Mouse (Mus musculus): Measurements from ENCODE around the gene Gm6583. TPM values are rescaled to one million over a fixed set of nuclear protein-coding genes. Genes with fewer than 3 reads are reported as not detected.
"Not testable (repeated sequence)": the region's sequence is repeated elsewhere in the genome, so short reads cannot be mapped to it uniquely, and the experiment has no call there.

Gm6583 gene
- polyA plus RNA-seq, 1 experiment from 2014 or later = 0.13 TPM

GRCm38 (mm10) chr5:112325546-112326445 is 30.0 kb downstream of the Gm6583 start, which contains the start of gene Tfip11:
Tfip11 (plus strand) TSS chr5:112326358.
- peak within 1 kb of the TSS; percentile 78 for H3K27ac ChIP-seq (replicated peaks; ENCODE audit: low read depth, low read length)
- H3K4me3 ChIP-seq (ENCODE audit: low read depth, low read length) = peak within 1 kb of the TSS; percentile 91
- ATAC-seq (ENCODE audit: low read depth) = peak; percentile 89
- H3K27me3 ChIP-seq (replicated peaks; ENCODE audit: control insufficient read depth, insufficient read depth, low read length) = no peaks in the 10 kb centered on the region
- no peaks in the 10 kb centered on the region for H3K9me3 ChIP-seq (ENCODE audit: control insufficient read depth, low read length)
- peak within 1 kb of the TSS; percentile 76 for H3K9ac ChIP-seq (ENCODE audit: low read depth, low read length)
- WGBS = 9% methylated on average over 47 of the region's 48 CpGs
- peaks cover 26% of the 10 kb centered on the region for H3K36me3 ChIP-seq (ENCODE audit: control insufficient read depth, insufficient read depth, low read length)
- peak; percentile 96 for DNase-seq (ENCODE audit: low spot score)
- H3K4me1 ChIP-seq (ENCODE audit: control insufficient read depth, insufficient read depth, low read length) = peaks cover 13% of the 10 kb centered on the region
- peak within 1 kb of the TSS; percentile 78 for H3K4me2 ChIP-seq (ENCODE audit: low read depth, low read length)

- Histone ChIP-seq H3K9ac (ENCODE audit: low read depth, low read length) (no peak overlapping the region; the same call in 1 of the 2 replicates), H3K4me2 (ENCODE audit: low read depth, low read length) (peak overlapping the region; percentile 78), H3K27me3 (replicated peaks; ENCODE audit: control insufficient read depth, insufficient read depth, low read length) (no peaks in the 10 kb centered on the region), H3K9me3 (ENCODE audit: control insufficient read depth, low read length) (no peaks in the 10 kb centered on the region), H3K4me3 (ENCODE audit: low read depth, low read length) (peak overlapping the region; percentile 91; the same call in 1 of the 2 replicates), H3K36me3 (ENCODE audit: control insufficient read depth, insufficient read depth, low read length) (peaks cover 18% of the 10 kb centered on the region), H3K4me1 (ENCODE audit: control insufficient read depth, insufficient read depth, low read length) (peaks cover 13% of the 10 kb centered on the region), H3K27ac (replicated peaks; ENCODE audit: low read depth, low read length) (peak overlapping the region; percentile 25)
- 26% methylated on average over 24 of the region's 24 CpGs for WGBS
- ATAC-seq (ENCODE audit: low read depth) (no peak), DNase-seq (ENCODE audit: low spot score) (peak; percentile 70)
These were observed 30.9 kb downstream of the Gm6583 start for GRCm38 (mm10) chr5:112324637-112325545.

- Histone ChIP-seq H3K9ac (ENCODE audit: low read depth, low read length) (no peak overlapping the region), H3K36me3 (ENCODE audit: control insufficient read depth, insufficient read depth, low read length) (peaks cover 8% of the 10 kb centered on the region), H3K4me3 (ENCODE audit: low read depth, low read length) (no peak overlapping the region), H3K4me2 (ENCODE audit: low read depth, low read length) (no peak overlapping the region), H3K27me3 (replicated peaks; ENCODE audit: control insufficient read depth, insufficient read depth, low read length) (no peaks in the 10 kb centered on the region), H3K9me3 (ENCODE audit: control insufficient read depth, low read length) (no peaks in the 10 kb centered on the region), H3K4me1 (ENCODE audit: control insufficient read depth, insufficient read depth, low read length) (peaks cover 13% of the 10 kb centered on the region), H3K27ac (replicated peaks; ENCODE audit: low read depth, low read length) (no peak overlapping the region)
- ATAC-seq (ENCODE audit: low read depth) = no peak
- DNase-seq (ENCODE audit: low spot score) = no peak
- WGBS = 82% methylated on average over 6 of the region's 6 CpGs
These were observed 32.6 kb downstream of the Gm6583 start for GRCm38 (mm10) chr5:112323246-112323645.

GRCm38 (mm10) chr5:112321376-112321775 is 34.5 kb downstream of the Gm6583 start:
- DNase-seq (ENCODE audit: low spot score) = no peak
- H3K4me1 ChIP-seq (ENCODE audit: control insufficient read depth, insufficient read depth, low read length) = peaks cover 8% of the 10 kb centered on the region

GRCm38 (mm10) chr5:112320936-112321335 is 34.9 kb downstream of the Gm6583 start:
- Histone ChIP-seq H3K27me3 (replicated peaks; ENCODE audit: control insufficient read depth, insufficient read depth, low read length) (no peaks in the 10 kb centered on the region), H3K9me3 (ENCODE audit: control insufficient read depth, low read length) (no peaks in the 10 kb centered on the region), H3K36me3 (ENCODE audit: control insufficient read depth, insufficient read depth, low read length) (peaks cover 5% of the 10 kb centered on the region; the same call in 1 of the 2 replicates), H3K4me1 (ENCODE audit: control insufficient read depth, insufficient read depth, low read length) (peaks cover 8% of the 10 kb centered on the region), H3K9ac (ENCODE audit: low read depth, low read length) (no peak overlapping the region), H3K27ac (replicated peaks; ENCODE audit: low read depth, low read length) (no peak overlapping the region), H3K4me3 (ENCODE audit: low read depth, low read length) (no peak overlapping the region), H3K4me2 (ENCODE audit: low read depth, low read length) (no peak overlapping the region)
- DNase-seq (ENCODE audit: low spot score) (peak; percentile 30), ATAC-seq (ENCODE audit: low read depth) (no peak)
- 65% methylated on average over 6 of the region's 6 CpGs for whole genome bisulfite sequencing

More at GRCm38 (mm10) chr5:112321376-112321775, 34.5 kb downstream of the Gm6583 start:
- no peaks in the 10 kb centered on the region for H3K27me3 ChIP-seq (replicated peaks; ENCODE audit: control insufficient read depth, insufficient read depth, low read length)
- no peak overlapping the region for H3K4me2 ChIP-seq (ENCODE audit: low read depth, low read length)
- H3K36me3 ChIP-seq (ENCODE audit: control insufficient read depth, insufficient read depth, low read length) = peaks cover under 1% of the 10 kb centered on the region; the same call in 1 of the 2 replicates
- H3K4me3 ChIP-seq (ENCODE audit: low read depth, low read length) = no peak overlapping the region
- 78% methylated on average over 4 of the region's 4 CpGs for WGBS
- H3K9ac ChIP-seq (ENCODE audit: low read depth, low read length) = no peak overlapping the region
- no peak for ATAC-seq (ENCODE audit: low read depth)
- no peaks in the 10 kb centered on the region for H3K9me3 ChIP-seq (ENCODE audit: control insufficient read depth, low read length)
- H3K27ac ChIP-seq (replicated peaks; ENCODE audit: low read depth, low read length) = no peak overlapping the region

- Histone ChIP-seq H3K27me3 (replicated peaks; ENCODE audit: control insufficient read depth, insufficient read depth, low read length) (no peaks in the 10 kb centered on the region), H3K36me3 (ENCODE audit: control insufficient read depth, insufficient read depth, low read length) (peaks cover 10% of the 10 kb centered on the region; the same call in 1 of the 2 replicates), H3K4me3 (ENCODE audit: low read depth, low read length) (no peak overlapping the region), H3K9me3 (ENCODE audit: control insufficient read depth, low read length) (no peaks in the 10 kb centered on the region), H3K9ac (ENCODE audit: low read depth, low read length) (no peak overlapping the region), H3K4me2 (ENCODE audit: low read depth, low read length) (no peak overlapping the region), H3K4me1 (ENCODE audit: control insufficient read depth, insufficient read depth, low read length) (peaks cover 5% of the 10 kb centered on the region; the same call in 1 of the 2 replicates), H3K27ac (replicated peaks; ENCODE audit: low read depth, low read length) (no peak overlapping the region)
- no peak for DNase-seq (ENCODE audit: low spot score)
- 72% methylated on average over 5 of the region's 5 CpGs for WGBS
- ATAC-seq (ENCODE audit: low read depth) = no peak
These were observed 35.5 kb downstream of the Gm6583 start for GRCm38 (mm10) chr5:112320379-112320778.

- not testable (repeated sequence) for DNase-seq (ENCODE audit: low spot score); ATAC-seq (ENCODE audit: low read depth); H3K4me2 ChIP-seq (ENCODE audit: low read depth, low read length); H3K27me3 ChIP-seq (replicated peaks; ENCODE audit: control insufficient read depth, insufficient read depth, low read length); H3K27ac ChIP-seq (replicated peaks; ENCODE audit: low read depth, low read length); H3K4me3 ChIP-seq (ENCODE audit: low read depth, low read length); H3K4me1 ChIP-seq (ENCODE audit: control insufficient read depth, insufficient read depth, low read length); H3K9ac ChIP-seq (ENCODE audit: low read depth, low read length); H3K9me3 ChIP-seq (ENCODE audit: control insufficient read depth, low read length)
- 55% methylated on average over 2 of the region's 2 CpGs for whole genome bisulfite sequencing
- peaks cover 19% of the 10 kb centered on the region; the same call in 1 of the 2 replicates for H3K36me3 ChIP-seq (ENCODE audit: control insufficient read depth, insufficient read depth, low read length)
These were observed 36.5 kb downstream of the Gm6583 start for GRCm38 (mm10) chr5:112319343-112319742.

- no peaks in the 10 kb centered on the region for H3K4me1 ChIP-seq (ENCODE audit: control insufficient read depth, insufficient read depth, low read length)
- H3K27ac ChIP-seq (replicated peaks; ENCODE audit: low read depth, low read length) = no peak overlapping the region
- 56% methylated on average over 5 of the region's 5 CpGs for WGBS
- peaks cover 30% of the 10 kb centered on the region; the same call in 1 of the 2 replicates for H3K36me3 ChIP-seq (ENCODE audit: control insufficient read depth, insufficient read depth, low read length)
- DNase-seq (ENCODE audit: low spot score) (peak; percentile 19), ATAC-seq (ENCODE audit: low read depth) (no peak)
- no peak overlapping the region for H3K4me3 ChIP-seq (ENCODE audit: low read depth, low read length)
- H3K9me3 ChIP-seq (ENCODE audit: control insufficient read depth, low read length) = no peaks in the 10 kb centered on the region
- no peak overlapping the region for H3K4me2 ChIP-seq (ENCODE audit: low read depth, low read length)
- H3K27me3 ChIP-seq (replicated peaks; ENCODE audit: control insufficient read depth, insufficient read depth, low read length) = no peaks in the 10 kb centered on the region
- H3K9ac ChIP-seq (ENCODE audit: low read depth, low read length) = no peak overlapping the region
These were observed 38.5 kb downstream of the Gm6583 start for GRCm38 (mm10) chr5:112317328-112317727.

Measured in embryonic facial prominence, embryonic 14.5 days (tissue).